Mouse (Mus musculus) midbrain, embryonic 11.5 days (tissue): ENCODE data around the gene Socs3. TPM values are rescaled to one million over a fixed set of nuclear protein-coding genes. Genes with fewer than 3 reads are reported as not detected.

ENCODE experiments used
- ATAC-seq: fragments of 200-750 bp; cut with Nextera tagmentation; 2 replicates; pipeline ENCODE4 v1.8.0; 2017; ENCODE audit warnings: moderate TSS enrichment, moderate library complexity; ENCODE audit not compliant: low FRiP score
- DNase-seq: peaks from one replicate; pipeline ENCODE4 v3.0.0; 2015; ENCODE audit warnings: low spot score; ENCODE audit errors: missing footprints
- H3K27ac ChIP-seq: fragments of 300-500 bp; sonication (generic); 2 replicates; pipeline ENCODE4 v1.5.1; 2014; ENCODE audit warnings: low read depth, low read length
- H3K27me3 ChIP-seq: fragments of 300-500 bp; sonication (generic); 2 replicates; pipeline ENCODE4 v1.6.1; 2014; ENCODE audit warnings: mild to moderate bottlenecking, low read length, moderate library complexity, mixed read lengths; ENCODE audit not compliant: control insufficient read depth, insufficient read depth
- H3K36me3 ChIP-seq: fragments of 300-500 bp; sonication (generic); 2 replicates; pipeline ENCODE4 v1.6.1; 2014; ENCODE audit warnings: mild to moderate bottlenecking, low read length, moderate library complexity, mixed read lengths; ENCODE audit not compliant: control insufficient read depth, insufficient read depth
- H3K4me1 ChIP-seq: fragments of 300-500 bp; sonication (generic); 2 replicates; pipeline ENCODE4 v1.6.1; 2014; ENCODE audit warnings: low read length; ENCODE audit not compliant: control insufficient read depth, insufficient read depth
- H3K4me2 ChIP-seq: fragments of 300-500 bp; sonication (generic); 2 replicates; pipeline ENCODE4 v1.6.1; 2014; ENCODE audit warnings: mild to moderate bottlenecking, moderate library complexity
- H3K4me3 ChIP-seq: fragments of 300-500 bp; sonication (generic); 2 replicates; pipeline ENCODE4 v1.5.1; 2014; ENCODE audit warnings: low read depth, low read length
- H3K9ac ChIP-seq: fragments of 300-500 bp; sonication (generic); 2 replicates; pipeline ENCODE4 v1.6.1; 2014; ENCODE audit warnings: low read length
- H3K9me3 ChIP-seq: fragments of 300-500 bp; sonication (generic); 2 replicates; pipeline ENCODE4 v1.6.1; 2016; ENCODE audit warnings: low read length; ENCODE audit not compliant: control insufficient read depth
- WGBS: fragments of 180-500 bp; shearing (Covaris S2); extraction: QIAGEN DNeasy Blood & Tissue Kit; methylation state at CpG from one replicate; pipeline ENCODE4 v1.1.7; 2014; 5-methylcytosine and 5-hydroxymethylcytosine counted together
- polyA plus RNA-seq: library from polyadenylated mRNA; unstranded; fragments of >200 nt; fragmentation: Nextera tagmentation; extraction: Ambion mirVana; gene quantifications from 2 replicates; pipeline ENCODE4 v1.2.1, GENCODE M21; 2014

Socs3 gene
- polyA plus RNA-seq, 1 experiment from 2014 or later = 5.9 TPM

GRCm38 (mm10) chr11:117962228-117963067 lies 7.4 kb downstream of the Socs3 start:
- Histone ChIP-seq H3K36me3 (no peaks in the 10 kb centered on the region), H3K4me1 (peaks cover 54% of the 10 kb centered on the region), H3K27me3 (peaks cover 23% of the 10 kb centered on the region), H3K9me3 (no peaks in the 10 kb centered on the region), H3K9ac (peak overlapping the region; percentile 41), H3K4me3 (no peak overlapping the region), H3K4me2 (peak overlapping the region; percentile 60; the same call in 1 of the 2 replicates), H3K27ac (peak overlapping the region; percentile 5)
- DNase-seq (peak; percentile 88), ATAC-seq (no peak)
- WGBS = 26% methylated on average over 10 of the region's 10 CpGs

DNA sequence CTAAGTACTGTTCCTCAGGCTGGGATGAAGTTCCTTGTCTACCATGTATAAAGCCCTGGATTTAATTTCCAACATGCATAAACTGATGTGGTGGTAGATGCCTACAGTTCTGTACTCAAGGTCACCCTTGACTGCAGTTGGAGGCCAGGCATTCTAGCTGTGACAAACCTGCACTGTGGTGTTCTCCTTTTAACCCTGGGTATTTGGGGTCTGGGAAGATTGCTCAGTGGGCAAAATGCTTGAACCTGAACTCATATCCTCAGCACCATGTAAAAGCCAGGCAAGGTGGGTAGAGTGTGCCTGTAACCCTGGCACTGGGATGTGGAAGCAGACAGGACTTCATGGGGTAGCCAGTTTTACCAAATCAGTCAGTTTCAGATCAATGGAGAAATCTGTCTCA lies 9.2 kb downstream of the Socs3 start:
- ATAC-seq = no peak
- Histone ChIP-seq H3K27me3 (peaks cover 10% of the 10 kb centered on the region), H3K36me3 (no peaks in the 10 kb centered on the region), H3K4me1 (peaks cover 40% of the 10 kb centered on the region), H3K4me2 (no peak overlapping the region), H3K9me3 (no peaks in the 10 kb centered on the region), H3K27ac (no peak overlapping the region), H3K9ac (no peak overlapping the region), H3K4me3 (no peak overlapping the region)
- no peak for DNase-seq

GRCm38 (mm10) chr11:117959741-117960381 lies 10.0 kb downstream of the Socs3 start:
- 56% methylated on average over 17 of the region's 17 CpGs for WGBS
- peaks cover 35% of the 10 kb centered on the region for H3K4me1 ChIP-seq

DNA sequence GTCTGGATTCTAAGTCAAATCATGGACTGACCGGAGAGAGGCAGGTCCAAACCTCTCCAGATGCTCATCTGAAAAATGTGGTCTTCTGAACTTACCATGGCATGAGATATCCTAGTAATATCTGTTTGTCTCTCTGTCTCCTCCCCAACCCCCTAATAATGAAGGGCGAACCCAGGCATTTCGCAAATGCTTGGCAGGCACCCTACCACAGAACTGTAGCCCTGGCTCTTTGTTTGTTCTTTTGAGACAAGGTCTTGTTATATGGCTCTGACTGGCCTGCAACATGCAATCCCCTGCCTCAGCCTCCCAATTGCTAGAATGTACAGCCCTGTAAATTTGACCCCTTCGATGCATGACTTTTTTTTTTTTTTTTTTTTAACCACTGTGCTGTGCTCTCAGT lies 10.7 kb downstream of the Socs3 start:
- DNase-seq = no peak
- H3K9ac ChIP-seq = no peak overlapping the region
- ATAC-seq = no peak
- no peak overlapping the region for H3K27ac ChIP-seq
- no peaks in the 10 kb centered on the region for H3K36me3 ChIP-seq
- H3K27me3 ChIP-seq = peaks cover 1% of the 10 kb centered on the region
- no peaks in the 10 kb centered on the region for H3K9me3 ChIP-seq
- WGBS = 88% methylated on average over 4 of the region's 4 CpGs
- H3K4me2 ChIP-seq = no peak overlapping the region
- peaks cover 29% of the 10 kb centered on the region for H3K4me1 ChIP-seq
- no peak overlapping the region for H3K4me3 ChIP-seq

More at GRCm38 (mm10) chr11:117959741-117960381, 10.0 kb downstream of the Socs3 start:
- Histone ChIP-seq H3K36me3 (no peaks in the 10 kb centered on the region), H3K4me2 (no peak overlapping the region), H3K27me3 (peaks cover 5% of the 10 kb centered on the region), H3K9me3 (no peaks in the 10 kb centered on the region), H3K27ac (no peak overlapping the region), H3K9ac (no peak overlapping the region), H3K4me3 (no peak overlapping the region)
- DNase-seq (no peak), ATAC-seq (no peak)

DNA sequence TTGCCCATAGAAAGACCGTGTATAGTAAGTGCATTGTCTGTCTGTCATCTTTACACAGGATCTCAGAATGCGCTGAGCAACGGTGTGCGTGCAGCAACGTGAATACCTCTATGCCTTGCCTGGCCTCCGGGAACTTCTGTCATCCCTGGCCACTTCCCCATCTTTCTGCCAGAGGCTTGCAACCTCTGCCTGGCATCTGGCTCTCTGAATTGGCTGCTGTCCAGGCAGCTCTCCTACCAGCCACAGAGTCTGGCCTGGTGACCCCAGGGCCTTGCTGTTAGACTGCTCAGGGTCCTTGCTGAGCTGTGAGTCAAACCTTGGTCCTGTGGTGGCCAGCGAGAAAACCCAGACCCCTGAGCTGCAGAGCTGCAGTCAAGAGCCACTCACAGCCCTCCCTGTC lies 11.7 kb downstream of the Socs3 start:
- no peak overlapping the region for H3K4me2 ChIP-seq
- no peak overlapping the region for H3K4me3 ChIP-seq
- no peak overlapping the region for H3K9ac ChIP-seq
- peaks cover 21% of the 10 kb centered on the region for H3K4me1 ChIP-seq
- DNase-seq (no peak), ATAC-seq (no peak)
- H3K9me3 ChIP-seq = no peaks in the 10 kb centered on the region
- H3K27ac ChIP-seq = no peak overlapping the region
- H3K27me3 ChIP-seq = no peaks in the 10 kb centered on the region
- H3K36me3 ChIP-seq = no peaks in the 10 kb centered on the region
- 86% methylated on average over 7 of the region's 7 CpGs for WGBS

DNA sequence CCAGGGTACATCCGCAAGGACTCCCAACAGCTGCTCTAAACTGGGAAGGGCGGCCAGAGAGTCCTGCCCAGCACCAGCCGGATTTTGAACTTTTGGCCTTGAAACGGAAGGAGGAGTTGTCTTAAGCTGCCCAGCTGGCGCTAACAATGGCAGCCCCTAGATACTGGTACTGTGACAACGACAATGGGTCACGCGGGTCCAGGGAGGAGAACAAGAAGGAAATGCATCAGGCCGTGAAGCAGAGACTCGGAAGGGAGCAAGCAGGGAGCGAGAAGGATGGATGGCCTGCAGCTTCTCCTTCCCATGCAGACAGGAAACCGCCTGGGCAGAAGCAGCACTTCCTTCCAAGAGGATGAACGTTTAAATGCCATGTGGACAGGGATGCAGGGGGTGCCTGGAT lies 14.2 kb downstream of the Socs3 start:
- no peaks in the 10 kb centered on the region for H3K27me3 ChIP-seq
- ATAC-seq = no peak
- H3K4me2 ChIP-seq = no peak overlapping the region
- no peak overlapping the region for H3K9ac ChIP-seq
- H3K27ac ChIP-seq = no peak overlapping the region
- 45% methylated on average over 13 of the region's 13 CpGs for WGBS
- no peaks in the 10 kb centered on the region for H3K9me3 ChIP-seq
- no peaks in the 10 kb centered on the region for H3K36me3 ChIP-seq
- DNase-seq = peak; percentile 82
- no peak overlapping the region for H3K4me3 ChIP-seq
- peaks cover 6% of the 10 kb centered on the region; the same call in 1 of the 2 replicates for H3K4me1 ChIP-seq

DNA sequence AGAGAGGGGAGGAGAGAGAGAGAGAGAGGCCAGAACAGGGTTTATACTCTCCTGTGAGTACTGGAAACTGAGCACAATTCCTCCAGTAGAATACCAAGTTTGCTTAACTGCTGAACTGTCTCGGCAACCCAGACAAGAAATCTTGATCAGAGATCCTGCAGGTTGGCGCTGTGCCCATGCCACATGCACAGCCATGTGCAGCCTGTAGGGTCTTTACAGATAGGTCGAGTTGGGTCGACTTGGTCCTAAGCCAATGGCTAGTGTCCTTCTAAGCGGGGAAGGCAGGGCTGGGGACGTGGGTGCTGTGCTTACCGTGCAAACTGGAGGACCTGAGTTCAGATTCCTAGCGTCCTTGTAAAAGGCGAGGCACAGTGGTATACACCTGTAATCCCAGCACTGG lies 15.0 kb downstream of the Socs3 start:
- WGBS = 85% methylated on average over 9 of the region's 9 CpGs
- H3K4me1 ChIP-seq = peaks cover 10% of the 10 kb centered on the region
- DNase-seq (no peak), ATAC-seq (no peak)
- no peak overlapping the region for H3K9ac ChIP-seq
- no peaks in the 10 kb centered on the region for H3K9me3 ChIP-seq
- H3K27ac ChIP-seq = no peak overlapping the region
- H3K4me2 ChIP-seq = no peak overlapping the region
- H3K36me3 ChIP-seq = no peaks in the 10 kb centered on the region
- no peak overlapping the region for H3K4me3 ChIP-seq
- H3K27me3 ChIP-seq = no peaks in the 10 kb centered on the region

DNA sequence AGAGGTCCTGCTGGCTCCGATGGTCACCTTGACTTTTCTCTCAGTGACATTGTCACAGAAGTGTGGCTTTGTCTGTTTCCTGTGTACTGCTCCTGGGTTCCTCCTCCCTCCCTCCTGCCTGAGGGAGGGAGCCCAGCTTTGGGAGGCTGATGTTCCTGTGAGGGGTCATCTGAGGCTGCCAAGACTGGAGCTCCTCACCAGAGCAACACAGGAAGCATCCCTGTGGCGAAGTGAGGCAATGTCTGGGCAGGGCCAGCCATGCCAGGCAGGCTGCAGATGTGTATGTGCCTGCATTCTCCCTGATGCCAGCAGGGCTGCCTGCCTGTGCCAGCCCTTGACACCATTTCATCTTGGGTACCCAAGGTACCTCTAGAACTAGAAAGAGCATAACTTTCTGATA lies 15.8 kb downstream of the Socs3 start:
- Histone ChIP-seq H3K27ac (no peak overlapping the region), H3K36me3 (no peaks in the 10 kb centered on the region), H3K4me1 (peaks cover 12% of the 10 kb centered on the region), H3K4me2 (no peak overlapping the region), H3K9me3 (no peaks in the 10 kb centered on the region), H3K27me3 (no peaks in the 10 kb centered on the region), H3K9ac (no peak overlapping the region), H3K4me3 (no peak overlapping the region)
- ATAC-seq (no peak), DNase-seq (no peak)
- WGBS = 63% methylated on average over 2 of the region's 2 CpGs

GRCm38 (mm10) chr11:117952174-117952933 lies 17.5 kb downstream of the Socs3 start:
- Histone ChIP-seq H3K4me2 (no peak overlapping the region), H3K27ac (no peak overlapping the region), H3K27me3 (no peaks in the 10 kb centered on the region), H3K9me3 (no peaks in the 10 kb centered on the region), H3K4me1 (peaks cover 12% of the 10 kb centered on the region), H3K9ac (no peak overlapping the region), H3K36me3 (no peaks in the 10 kb centered on the region), H3K4me3 (no peak overlapping the region)
- no peak for ATAC-seq
- DNase-seq = no peak
- WGBS = 71% methylated on average over 9 of the region's 9 CpGs
